Mouse (Mus musculus): ENCODE measurements around the gene C330007P06Rik.

The C330007P06Rik gene

GRCm38 (mm10) chrX:36803189-36803588 lies 70.7 kb downstream of the C330007P06Rik start:
- DNase-seq (ENCODE audit: inconsistent age in 2 of 2, low spot score in 1 of 2), result no peak

GRCm38 (mm10) chrX:36799131-36799879 lies 74.6 kb downstream of the C330007P06Rik start:
- DNase-seq (ENCODE audit: inconsistent age in 2 of 2, low spot score in 1 of 2), result no peak

- DNase-seq (ENCODE audit: inconsistent age in 2 of 2, low spot score in 1 of 2), result peak in 1 of 2 experiments; percentile 29
These were observed 77.2 kb downstream of the C330007P06Rik start for GRCm38 (mm10) chrX:36796734-36797133.

DNA sequence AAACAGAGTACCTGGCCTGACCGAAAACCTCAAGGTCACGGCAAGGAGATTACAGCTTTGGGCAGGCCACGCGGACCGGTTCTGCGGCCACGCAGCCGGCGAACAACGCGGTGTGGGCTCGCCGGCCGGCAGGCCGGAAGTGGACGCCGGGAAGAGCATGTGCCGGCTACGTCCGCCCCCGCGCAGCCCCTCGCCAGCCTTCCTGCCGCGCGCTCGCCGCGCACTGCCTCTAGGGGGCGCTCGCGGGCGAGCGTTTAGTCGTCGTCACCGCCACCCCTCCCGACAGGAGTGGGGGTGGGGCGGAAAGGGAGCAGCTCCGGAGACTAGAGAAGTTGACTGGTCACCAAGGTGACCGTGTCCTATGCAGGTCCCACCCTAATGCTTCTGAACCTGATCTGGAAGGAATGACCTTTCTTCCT lies 77.7 kb downstream of the C330007P06Rik start:
- peak; percentile 87 to 94 for DNase-seq (ENCODE audit: inconsistent age in 2 of 2, low spot score in 1 of 2)

DNA sequence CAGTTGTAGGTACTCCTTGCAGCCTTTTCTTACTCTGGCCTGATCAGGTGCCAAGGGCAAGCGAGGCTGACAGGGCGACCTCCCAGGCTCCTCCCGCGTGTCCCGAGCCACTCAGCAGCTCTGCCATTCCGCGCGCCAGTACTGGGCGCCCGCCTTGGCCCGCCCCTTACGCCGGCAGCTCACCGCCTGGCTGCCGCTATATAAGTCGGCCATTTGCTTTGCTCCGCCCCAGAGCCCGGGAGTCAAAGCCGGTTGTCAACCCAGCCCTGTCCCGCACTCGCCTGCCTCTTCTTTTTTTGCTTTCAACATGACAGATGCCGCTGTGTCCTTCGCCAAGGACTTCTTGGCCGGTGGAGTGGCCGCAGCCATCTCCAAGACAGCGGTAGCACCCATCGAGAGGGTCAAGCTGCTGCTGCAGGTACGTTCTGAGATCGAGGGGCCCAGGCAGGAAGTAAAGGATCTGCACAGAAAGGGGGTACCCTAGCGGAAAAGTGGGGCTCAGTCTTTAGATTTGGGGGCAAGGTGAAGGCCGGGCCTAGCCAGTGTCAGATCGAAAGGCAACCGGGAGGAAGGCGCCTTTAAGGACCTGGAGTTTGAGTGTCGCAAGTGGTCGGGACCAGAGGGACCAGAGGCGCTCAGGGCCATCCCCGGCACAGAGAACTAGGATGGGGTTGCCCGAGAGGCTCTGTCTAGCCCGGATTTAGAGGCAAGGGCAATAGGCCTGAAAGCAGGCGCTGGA lies 78.3 kb downstream of the C330007P06Rik start, which contains the start of gene Slc25a5:
Gene Slc25a5, plus strand, starts transcription at position 228 of the 739 bp plus-strand sequence.
- peak; percentile 90 to 94 for DNase-seq (ENCODE audit: inconsistent age in 2 of 2, low spot score in 1 of 2)

DNA sequence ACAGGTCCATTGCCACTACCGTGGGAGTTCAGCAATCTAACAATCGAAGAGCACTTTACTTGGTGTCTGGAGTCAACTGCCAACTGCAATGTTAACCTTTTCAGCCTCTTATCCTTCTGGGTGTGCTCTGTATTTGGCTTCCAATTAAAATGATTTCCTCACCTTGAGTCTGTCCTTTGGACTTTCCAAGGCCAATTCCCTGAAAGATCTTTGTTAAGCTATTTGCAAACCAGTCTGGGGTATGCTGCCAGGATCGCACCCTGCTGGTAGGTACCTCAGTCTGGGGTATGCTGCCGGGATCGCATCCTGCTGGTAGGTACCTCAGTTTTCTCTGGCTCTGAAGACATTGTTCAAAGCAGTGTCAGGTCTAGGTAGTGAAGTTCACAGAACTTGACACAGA lies 79.3 kb downstream of the C330007P06Rik start:
- DNase-seq (ENCODE audit: inconsistent age in 2 of 2, low spot score in 1 of 2), result peak in 1 of 2 experiments; percentile 35

GRCm38 (mm10) chrX:36789360-36789759 lies 84.6 kb downstream of the C330007P06Rik start:
- DNase-seq (ENCODE audit: inconsistent age in 2 of 2, low spot score in 1 of 2), result no peak

DNA sequence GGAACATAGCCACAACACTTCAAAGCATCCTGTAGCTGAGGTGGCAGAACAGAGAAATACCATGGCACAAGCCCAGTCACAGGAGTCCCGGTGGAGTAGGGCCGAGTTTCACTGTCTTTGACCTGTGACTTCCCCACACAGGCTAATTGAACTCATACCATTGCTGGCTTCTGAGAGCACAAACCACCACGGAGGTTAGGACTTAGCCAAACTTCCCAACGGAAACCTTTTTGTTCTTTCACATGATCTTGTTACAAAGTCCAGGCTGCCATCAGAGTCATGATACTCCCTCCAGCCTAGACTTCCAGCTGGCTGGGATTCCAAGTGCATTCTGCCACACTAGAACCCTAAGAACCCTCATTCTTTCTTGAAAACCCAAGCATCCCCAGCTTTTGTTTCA lies 96.2 kb downstream of the C330007P06Rik start:
- DNase-seq (ENCODE audit: inconsistent age in 2 of 2, low spot score in 1 of 2), result no peak

- DNase-seq (ENCODE audit: inconsistent age in 2 of 2, low spot score in 1 of 2), result no peak
These were observed 98.4 kb downstream of the C330007P06Rik start for GRCm38 (mm10) chrX:36775520-36775919.

Measured in adrenal gland, adult (tissue).